Mouse (Mus musculus) intestine, embryonic 16.5 days (tissue): ENCODE data around the gene Ilkap. TPM values are rescaled to one million over a fixed set of nuclear protein-coding genes. Genes with fewer than 3 reads are reported as not detected.

ENCODE experiments used
- ATAC-seq: fragments of 200-750 bp; cut with Nextera tagmentation; 2 replicates; pipeline ENCODE4 v1.8.0; 2017; ENCODE audit warnings: moderate TSS enrichment, moderate library complexity
- H3K27ac ChIP-seq: fragments of 300-500 bp; sonication (generic); 2 replicates; pipeline ENCODE4 v1.5.1; 2014; ENCODE audit warnings: mild to moderate bottlenecking, low read length
- H3K27me3 ChIP-seq: fragments of 300-500 bp; sonication (generic); replicated peaks from 2 replicates; pipeline ENCODE4 v1.6.1; 2014; ENCODE audit warnings: low read length, control low read depth, mixed read lengths; ENCODE audit not compliant: control insufficient read depth, insufficient read depth
- H3K36me3 ChIP-seq: fragments of 300-500 bp; sonication (generic); 2 replicates; pipeline ENCODE4 v1.6.1; 2014; ENCODE audit warnings: low read length, control low read depth; ENCODE audit not compliant: control insufficient read depth, insufficient read depth
- H3K4me1 ChIP-seq: fragments of 300-500 bp; sonication (generic); 2 replicates; pipeline ENCODE4 v1.6.1; 2014; ENCODE audit warnings: low read length, control low read depth, mixed read lengths; ENCODE audit not compliant: control insufficient read depth, insufficient read depth
- H3K4me2 ChIP-seq: fragments of 300-500 bp; sonication (generic); 2 replicates; pipeline ENCODE4 v1.6.1; 2014; ENCODE audit warnings: low read depth, low read length, control low read depth
- H3K4me3 ChIP-seq: fragments of 300-500 bp; sonication (generic); 2 replicates; pipeline ENCODE4 v1.5.1; 2014; ENCODE audit warnings: mild to moderate bottlenecking, low read length
- H3K9ac ChIP-seq: fragments of 300-500 bp; sonication (generic); 2 replicates; pipeline ENCODE4 v1.6.1; 2014; ENCODE audit warnings: low read depth, low read length
- H3K9me3 ChIP-seq: fragments of 300-500 bp; sonication (generic); 2 replicates; pipeline ENCODE4 v1.6.1; 2016; ENCODE audit warnings: low read length, control low read depth; ENCODE audit not compliant: control insufficient read depth
- WGBS: fragments of 180-500 bp; shearing (Covaris S2); extraction: QIAGEN DNeasy Blood & Tissue Kit; methylation state at CpG from one replicate; pipeline ENCODE4 v1.1.7; 2014; 5-methylcytosine and 5-hydroxymethylcytosine counted together
- polyA plus RNA-seq: library from polyadenylated mRNA; unstranded; fragments of >200 nt; fragmentation: Nextera tagmentation; extraction: Ambion mirVana; gene quantifications from 2 replicates; pipeline ENCODE4 v1.2.1, GENCODE M21; 2015

Ilkap gene
- polyA plus RNA-seq, 1 experiment from 2014 or later: 112 TPM

GRCm38 (mm10) chr1:91405406-91406169 lies 7.0 kb upstream of the Ilkap start:
- H3K9me3 ChIP-seq: no peaks in the 10 kb centered on the region
- H3K4me2 ChIP-seq: no peak overlapping the region
- no peak for ATAC-seq
- H3K9ac ChIP-seq: no peak overlapping the region
- no peaks in the 10 kb centered on the region for H3K4me1 ChIP-seq
- H3K4me3 ChIP-seq: no peak overlapping the region
- WGBS: 56% methylated on average over 23 of the region's 23 CpGs
- H3K27me3 ChIP-seq: no peaks in the 10 kb centered on the region
- H3K27ac ChIP-seq: no peak overlapping the region
- H3K36me3 ChIP-seq: no peaks in the 10 kb centered on the region

- Histone ChIP-seq H3K27me3 (no peaks in the 10 kb centered on the region), H3K4me2 (no peak overlapping the region)
Observed at GRCm38 (mm10) chr1:91404976-91405375, 6.4 kb upstream of the Ilkap start.

GRCm38 (mm10) chr1:91397927-91398259 lies 722 bp downstream of the Ilkap start:
- ATAC-seq: no peak

More at GRCm38 (mm10) chr1:91404976-91405375, 6.4 kb upstream of the Ilkap start:
- ATAC-seq: no peak
- Histone ChIP-seq H3K27ac (no peak overlapping the region), H3K4me3 (no peak overlapping the region), H3K4me1 (no peaks in the 10 kb centered on the region), H3K36me3 (no peaks in the 10 kb centered on the region), H3K9ac (no peak overlapping the region), H3K9me3 (no peaks in the 10 kb centered on the region)
- 14% methylated on average over 1 of the region's 1 CpGs for WGBS

GRCm38 (mm10) chr1:91390369-91390768 lies 8.2 kb downstream of the Ilkap start:
- Histone ChIP-seq H3K9ac (no peak overlapping the region), H3K9me3 (no peaks in the 10 kb centered on the region), H3K4me3 (no peak overlapping the region), H3K27me3 (no peaks in the 10 kb centered on the region), H3K4me1 (peaks cover 9% of the 10 kb centered on the region; the same call in 1 of the 2 replicates), H3K27ac (no peak overlapping the region; the same call in 1 of the 2 replicates), H3K4me2 (no peak overlapping the region), H3K36me3 (peaks cover 10% of the 10 kb centered on the region)
- peak; percentile 88 for ATAC-seq
- 65% methylated on average over 5 of the region's 5 CpGs for WGBS

More at GRCm38 (mm10) chr1:91397927-91398259, 722 bp downstream of the Ilkap start:
- peak overlapping the region; percentile 93 for H3K9ac ChIP-seq
- 2% methylated on average over 12 of the region's 12 CpGs for WGBS
- peak overlapping the region; percentile 73 for H3K27ac ChIP-seq
- H3K4me2 ChIP-seq: peak overlapping the region; percentile 91
- H3K4me3 ChIP-seq: peak overlapping the region; percentile 90
- peaks cover 10% of the 10 kb centered on the region for H3K4me1 ChIP-seq
- no peaks in the 10 kb centered on the region for H3K9me3 ChIP-seq
- no peaks in the 10 kb centered on the region for H3K36me3 ChIP-seq
- no peaks in the 10 kb centered on the region for H3K27me3 ChIP-seq

DNA sequence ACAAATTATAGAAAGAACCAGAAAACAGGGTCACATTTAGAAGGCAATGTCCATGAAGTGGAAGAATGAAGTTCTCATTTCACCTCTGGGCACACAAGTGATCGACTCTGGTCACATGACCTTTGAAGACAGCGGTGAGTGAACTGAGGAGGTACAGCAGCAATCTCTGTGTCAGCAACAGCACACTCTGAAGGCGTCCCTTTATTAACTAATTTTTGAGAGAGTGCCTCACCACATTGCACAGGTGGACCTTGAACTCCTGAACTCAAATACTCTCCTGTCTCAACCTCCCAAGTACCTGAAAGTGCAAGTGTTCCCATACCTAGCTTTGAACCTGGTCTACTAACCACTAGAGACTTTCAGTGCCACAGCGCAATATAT lies 17.5 kb downstream of the Ilkap start:
- Histone ChIP-seq H3K4me1 (no peaks in the 10 kb centered on the region), H3K4me2 (no peak overlapping the region), H3K36me3 (peaks cover 23% of the 10 kb centered on the region; the same call in 1 of the 2 replicates), H3K9ac (no peak overlapping the region), H3K27ac (no peak overlapping the region), H3K9me3 (no peaks in the 10 kb centered on the region), H3K27me3 (no peaks in the 10 kb centered on the region), H3K4me3 (no peak overlapping the region)
- WGBS: 85% methylated on average over 4 of the region's 4 CpGs
- ATAC-seq: peak; percentile 37; the same call in 1 of the 2 replicates

DNA sequence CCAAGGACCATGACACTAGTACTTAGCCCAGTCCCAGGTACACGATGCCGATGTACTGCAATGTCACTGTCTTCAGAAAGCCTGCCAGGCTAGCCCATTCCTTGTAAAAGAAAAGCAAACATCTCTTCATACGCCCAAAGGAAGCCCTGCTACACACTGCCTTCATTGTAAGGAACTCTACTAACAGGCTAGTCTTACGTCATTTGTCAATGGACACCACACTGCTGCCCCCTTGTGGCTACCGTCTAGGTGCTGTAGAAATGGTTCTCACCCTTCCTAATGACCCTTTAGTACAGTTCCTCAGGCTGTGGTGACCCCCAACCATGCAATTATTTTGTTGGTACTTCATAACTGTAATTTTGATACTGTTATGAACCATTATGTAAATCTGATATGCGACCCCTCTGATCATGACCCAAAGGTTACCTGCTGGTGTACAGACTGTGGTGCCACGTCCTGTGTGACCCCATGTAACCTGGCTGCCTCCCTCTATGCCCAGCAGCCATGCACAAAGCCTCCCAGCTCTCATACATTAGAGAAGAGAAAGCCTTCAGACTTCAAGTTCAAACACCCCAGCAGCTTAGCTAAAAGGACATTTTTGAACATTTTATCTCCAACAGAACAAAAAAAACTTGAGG lies 18.0 kb downstream of the Ilkap start:
- no peaks in the 10 kb centered on the region for H3K27me3 ChIP-seq
- H3K4me2 ChIP-seq: no peak overlapping the region
- no peaks in the 10 kb centered on the region for H3K4me1 ChIP-seq
- no peaks in the 10 kb centered on the region for H3K9me3 ChIP-seq
- peak; percentile 70 for ATAC-seq
- H3K4me3 ChIP-seq: no peak overlapping the region
- no peak overlapping the region for H3K9ac ChIP-seq
- 53% methylated on average over 7 of the region's 7 CpGs for WGBS
- no peak overlapping the region for H3K27ac ChIP-seq
- peaks cover 27% of the 10 kb centered on the region for H3K36me3 ChIP-seq

DNA sequence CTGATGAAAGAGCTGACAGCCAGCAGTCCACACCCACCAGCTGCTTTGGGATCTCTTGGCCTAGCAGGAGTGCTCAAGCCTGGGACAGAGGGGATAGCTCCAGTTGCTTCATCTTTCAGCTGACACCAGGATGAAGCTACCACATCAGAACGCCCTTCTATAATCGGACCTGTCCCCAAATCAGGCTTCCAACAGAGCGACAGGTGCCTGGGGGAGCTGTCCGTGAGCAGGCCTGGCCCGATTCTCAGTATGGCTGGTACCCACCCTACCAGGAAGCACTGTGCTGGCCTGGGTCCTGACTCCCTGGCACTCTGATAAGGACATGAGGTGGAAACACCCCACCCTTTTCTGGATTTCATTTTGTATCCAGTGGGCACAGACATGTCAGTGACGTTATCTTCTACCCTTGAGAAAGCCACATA lies 25.2 kb downstream of the Ilkap start:
- Histone ChIP-seq H3K27me3 (no peaks in the 10 kb centered on the region), H3K9me3 (no peaks in the 10 kb centered on the region), H3K9ac (no peak overlapping the region), H3K27ac (no peak overlapping the region), H3K36me3 (peaks cover 41% of the 10 kb centered on the region), H3K4me1 (peaks cover 21% of the 10 kb centered on the region), H3K4me3 (no peak overlapping the region), H3K4me2 (no peak overlapping the region)
- ATAC-seq: no peak
- 87% methylated on average over 6 of the region's 6 CpGs for WGBS

DNA sequence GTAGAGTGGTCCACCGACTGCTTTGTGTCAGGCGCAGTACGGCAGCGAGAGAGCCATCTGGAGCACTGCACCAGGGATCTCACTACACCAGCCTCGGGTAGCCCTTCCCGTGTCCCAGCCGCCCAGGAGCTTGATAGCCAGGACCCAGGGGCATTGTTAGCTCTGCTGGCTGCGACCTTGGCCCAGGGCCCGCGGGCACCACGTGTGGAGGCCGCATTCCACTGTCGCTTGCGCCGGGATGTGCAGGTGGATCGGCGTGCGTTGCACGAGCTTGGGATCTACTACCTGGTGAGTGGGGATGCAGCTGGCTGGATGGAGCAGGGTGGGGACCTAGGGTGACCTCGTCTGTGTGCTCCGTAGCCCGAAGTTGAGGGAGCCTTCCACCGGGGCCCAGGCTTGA lies 28.6 kb downstream of the Ilkap start:
- WGBS: 75% methylated on average over 23 of the region's 23 CpGs
- ATAC-seq: no peak; the same call in 1 of the 2 replicates
- H3K27ac ChIP-seq: peak overlapping the region; percentile 77
- peak overlapping the region; percentile 53 for H3K9ac ChIP-seq
- H3K4me2 ChIP-seq: peak overlapping the region; percentile 4; the same call in 1 of the 2 replicates
- no peak overlapping the region for H3K4me3 ChIP-seq
- no peaks in the 10 kb centered on the region for H3K9me3 ChIP-seq
- peaks cover 22% of the 10 kb centered on the region for H3K36me3 ChIP-seq
- H3K27me3 ChIP-seq: no peaks in the 10 kb centered on the region
- peaks cover 28% of the 10 kb centered on the region for H3K4me1 ChIP-seq

- Histone ChIP-seq H3K9ac (peak overlapping the region; percentile 53; the same call in 1 of the 2 replicates), H3K4me3 (no peak overlapping the region), H3K9me3 (no peaks in the 10 kb centered on the region), H3K4me2 (peak overlapping the region; percentile 4; the same call in 1 of the 2 replicates), H3K4me1 (peaks cover 28% of the 10 kb centered on the region), H3K36me3 (peaks cover 22% of the 10 kb centered on the region), H3K27ac (peak overlapping the region; percentile 83), H3K27me3 (no peaks in the 10 kb centered on the region)
- WGBS: 46% methylated on average over 4 of the region's 4 CpGs
- peak; percentile 86 for ATAC-seq
Observed at GRCm38 (mm10) chr1:91369408-91369807, 29.2 kb downstream of the Ilkap start.
